Mouse (Mus musculus) heart, postnatal 10 days (tissue): Measurements from ENCODE around the gene Nacc2. TPM values are rescaled to one million over a fixed set of nuclear protein-coding genes. Genes with fewer than 3 reads are reported as not detected.
A peak's percentile ranks its signal among the peaks of the same experiment; 100 is the strongest.

Experiments
- DNase-seq, 2 experiments: peaks; one replicate each; pipeline ENCODE4 v3.0.0; 2021
- intact Hi-C: fragments of 180-260 bp; cut with DNase I; formaldehyde crosslinking; loops from one replicate; pipeline ENCODE4 v1.15.1; 2025
- total RNA-seq, 2 experiments: library from RNA; stranded (reverse); gene quantifications; 2 replicates each; pipeline ENCODE4 v1.2.3; 2021

Gene Nacc2
- total RNA-seq, 2 experiments from 2014 or later, result 12.2 to 15.9 TPM

DNA sequence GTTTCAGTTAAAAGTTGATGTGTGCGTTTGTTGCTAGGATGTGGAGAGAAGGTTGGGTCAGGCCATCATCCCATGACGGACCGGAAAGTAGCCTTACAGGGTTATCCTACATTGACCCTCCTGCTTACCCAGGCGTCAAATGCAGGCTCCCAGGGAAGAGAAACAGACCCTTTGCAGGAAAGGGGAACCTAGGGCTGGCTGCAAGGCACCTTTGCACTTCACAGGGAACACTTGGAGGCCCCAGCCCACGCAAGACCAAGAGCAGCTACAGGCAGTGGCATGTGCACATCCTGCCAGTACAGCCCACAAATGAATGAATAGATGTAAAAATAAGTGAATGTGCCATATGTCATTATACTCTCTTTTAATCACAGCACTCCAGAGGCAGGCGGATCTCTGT is 17.9 kb upstream of the Nacc2 start:
- intact Hi-C loops, result loop anchor here (2.0 to 10.0 kb wide), 3 partner anchors 22 to 304 kb away; no protein-coding TSS in a partner anchor
- no peak for DNase-seq

DNA sequence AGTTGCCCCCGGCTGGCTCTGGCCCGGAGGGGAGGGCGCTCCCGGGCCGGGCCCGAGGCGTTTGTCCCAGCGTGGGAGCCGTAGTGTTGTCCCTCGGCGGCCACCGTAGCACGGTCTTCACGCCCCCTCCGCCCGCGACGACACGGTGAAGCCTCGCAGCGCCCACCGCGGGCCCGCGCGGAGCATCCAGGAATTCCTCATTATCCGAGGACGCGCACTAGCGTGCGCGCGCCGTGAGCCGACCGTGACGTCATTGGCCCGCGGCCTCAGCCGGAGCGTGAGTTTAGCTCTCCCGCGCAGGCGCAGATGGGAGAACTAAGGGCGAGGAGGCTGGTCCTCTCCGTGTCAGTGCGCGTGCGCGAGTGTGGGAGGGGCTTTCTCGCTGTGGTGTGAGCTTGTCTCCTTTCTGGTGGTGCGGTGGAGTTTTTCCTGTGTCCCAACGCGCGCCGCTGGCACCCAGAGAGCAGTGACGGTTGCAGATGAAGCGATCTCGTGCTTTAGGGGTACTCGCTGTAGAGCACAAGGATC is 17.3 kb upstream of the Nacc2 start:
- intact Hi-C loops, result loop anchor here (2.0 to 10.0 kb wide), 3 partner anchors 22 to 303 kb away; no protein-coding TSS in a partner anchor
- DNase-seq, result peak; percentile 99 to 100

DNA sequence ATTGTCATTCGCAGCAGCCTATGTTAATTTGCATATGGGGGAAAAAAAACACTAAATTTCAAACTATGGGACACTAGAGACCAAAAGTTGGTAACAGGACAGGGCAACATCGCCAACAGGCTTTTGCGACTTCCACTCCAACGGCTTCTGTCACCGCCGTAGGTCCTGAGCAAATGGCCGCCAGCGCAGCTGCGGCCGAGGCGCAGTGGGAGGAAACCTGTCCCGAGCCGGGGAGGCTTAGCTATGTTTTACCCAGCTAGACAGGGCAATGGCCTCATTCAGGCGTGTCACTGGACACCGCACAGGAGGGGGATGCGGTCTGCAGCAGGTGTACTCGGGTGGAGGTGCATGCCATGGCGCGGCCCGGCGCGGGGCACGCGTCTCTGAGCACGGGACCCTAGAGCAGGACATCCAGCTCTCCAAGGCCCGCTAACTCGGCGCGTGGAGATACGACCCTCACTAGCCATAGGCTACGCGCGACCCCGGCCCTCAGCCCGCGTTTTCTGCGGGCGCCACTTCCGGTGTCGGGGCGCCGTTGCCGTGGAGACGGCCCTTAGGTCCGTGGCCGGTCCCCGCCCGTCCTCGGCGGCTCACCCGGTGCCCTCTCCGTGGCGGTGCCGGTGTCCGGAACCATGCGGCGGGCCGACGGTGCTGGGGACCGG is 16.7 kb upstream of the Nacc2 start:
- intact Hi-C loops, result loop anchor here (2.0 to 10.0 kb wide), 3 partner anchors 21 to 302 kb away; no protein-coding TSS in a partner anchor
- no peak for DNase-seq

- DNase-seq, result no peak
- intact Hi-C loops, result no loop called here
Measured at GRCm38 (mm10) chr2:26139034-26139544, 16.1 kb upstream of the Nacc2 start.

GRCm38 (mm10) chr2:26138252-26139033 is 15.4 kb upstream of the Nacc2 start:
- no peak for DNase-seq
- intact Hi-C loops, result no loop called here

DNA sequence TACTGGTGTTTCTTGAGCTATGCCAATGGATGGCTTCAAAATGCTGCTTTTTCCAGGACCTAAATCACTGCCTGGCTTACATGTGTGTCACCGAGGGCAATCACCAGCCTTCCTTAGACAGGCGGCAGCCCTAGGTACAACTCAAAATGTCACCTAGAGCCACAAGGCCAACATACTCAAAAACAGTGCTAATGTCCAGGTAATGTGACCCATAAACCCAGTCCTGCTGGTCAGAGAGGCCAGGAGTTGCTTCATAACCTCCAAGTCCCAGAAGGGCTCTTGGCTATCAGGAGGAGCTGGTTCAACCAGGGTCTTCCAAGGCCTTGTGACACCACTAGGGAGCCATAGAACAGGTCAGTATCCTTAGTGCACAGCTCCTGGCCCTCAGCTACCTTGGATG is 11.6 kb upstream of the Nacc2 start:
- intact Hi-C loops, result no loop called here
- DNase-seq, result no peak

- peak; percentile 89 to 92 for DNase-seq
- intact Hi-C loops, result no loop called here
Measured at GRCm38 (mm10) chr2:26132628-26133551, 9.9 kb upstream of the Nacc2 start.

DNA sequence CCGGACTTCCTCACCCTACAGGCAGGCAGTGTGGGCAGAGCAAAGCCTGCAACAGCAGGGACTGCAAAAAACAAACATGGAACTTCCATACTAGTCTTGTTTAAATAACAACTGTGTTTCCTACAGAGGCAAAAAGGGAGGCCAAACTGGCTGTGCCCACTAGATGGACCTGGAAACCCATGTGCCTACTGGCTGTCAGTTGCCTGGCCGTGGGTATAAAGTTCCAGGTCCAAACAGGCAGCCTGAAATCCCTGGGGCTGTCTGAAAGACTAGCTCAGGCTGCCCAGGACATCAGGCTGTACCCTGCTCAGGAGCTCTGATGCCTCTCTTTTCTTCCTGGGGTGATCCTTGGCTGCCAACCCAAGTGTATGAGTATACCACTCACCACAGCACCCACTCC is 8.3 kb upstream of the Nacc2 start:
- intact Hi-C loops, result no loop called here
- no peak for DNase-seq

GRCm38 (mm10) chr2:26129962-26130361 is 6.9 kb upstream of the Nacc2 start:
- intact Hi-C loops, result no loop called here
- no peak for DNase-seq

DNA sequence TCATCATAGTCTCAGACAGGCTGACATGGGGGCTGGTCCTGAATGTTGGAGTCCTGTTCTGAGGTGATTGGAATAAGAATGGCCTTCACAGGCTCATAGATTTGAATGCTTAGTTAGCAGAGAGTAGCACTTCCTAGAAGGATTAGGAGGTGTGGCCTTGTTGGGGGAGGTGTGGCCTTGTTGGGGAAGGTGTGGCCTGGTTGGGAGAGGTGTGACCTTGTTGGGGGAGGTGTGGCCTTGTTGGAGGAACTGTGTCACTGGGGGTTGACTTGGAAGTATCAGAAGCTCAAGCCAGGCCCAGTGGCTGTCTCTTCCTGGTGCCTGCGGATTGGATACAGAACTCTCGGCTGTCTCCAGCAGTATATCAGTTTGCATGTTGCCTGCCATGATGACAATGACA is 6.3 kb upstream of the Nacc2 start:
- intact Hi-C loops, result no loop called here
- DNase-seq, result no peak

DNA sequence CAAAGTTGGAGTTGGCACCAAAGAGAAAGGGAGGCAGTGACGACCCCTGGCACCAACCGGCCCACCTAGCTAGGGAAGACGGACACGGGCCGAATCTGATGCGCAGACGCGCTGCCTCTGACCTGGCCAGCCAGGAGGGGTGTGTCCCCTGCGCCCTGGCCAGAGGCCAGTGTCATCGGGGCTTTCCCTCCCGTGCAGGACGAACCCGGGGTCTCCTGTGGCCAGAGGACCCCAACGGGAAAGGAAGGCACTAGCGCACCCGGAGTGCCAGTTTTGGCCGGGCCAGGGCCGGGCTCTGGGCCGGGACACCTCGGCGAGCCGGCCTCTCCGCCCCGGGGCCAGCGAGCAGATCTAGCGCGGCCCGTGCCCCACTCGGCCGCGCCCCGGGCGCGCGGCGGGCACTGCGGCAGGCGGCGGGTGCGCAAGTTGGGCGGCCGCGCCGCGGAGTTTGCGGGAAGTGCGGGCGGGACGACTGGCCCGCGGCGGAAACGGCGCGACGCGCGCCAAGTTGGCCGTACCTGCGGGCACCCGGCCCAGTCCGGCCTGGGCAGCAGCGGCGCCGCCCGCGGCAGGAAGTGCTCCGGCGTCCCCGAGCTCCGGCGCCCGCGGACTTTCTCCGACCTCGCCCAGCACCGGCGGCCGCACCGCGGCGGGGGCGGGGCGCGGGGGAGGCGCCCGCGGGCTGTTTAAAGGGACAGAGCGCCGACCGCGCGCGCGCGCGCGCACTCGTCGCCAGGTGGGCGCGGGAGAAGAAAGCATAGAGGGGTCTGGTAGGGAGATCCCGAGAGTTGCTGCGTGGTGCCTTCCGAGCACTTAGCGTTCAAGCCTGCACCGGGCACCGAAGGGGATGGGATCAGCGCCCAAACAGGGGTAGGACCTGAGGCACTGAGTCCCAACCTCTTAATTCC is 595 bp downstream of the Nacc2 start:
- DNase-seq, result peak; percentile 73 to 74
- intact Hi-C loops, result no loop called here

DNA sequence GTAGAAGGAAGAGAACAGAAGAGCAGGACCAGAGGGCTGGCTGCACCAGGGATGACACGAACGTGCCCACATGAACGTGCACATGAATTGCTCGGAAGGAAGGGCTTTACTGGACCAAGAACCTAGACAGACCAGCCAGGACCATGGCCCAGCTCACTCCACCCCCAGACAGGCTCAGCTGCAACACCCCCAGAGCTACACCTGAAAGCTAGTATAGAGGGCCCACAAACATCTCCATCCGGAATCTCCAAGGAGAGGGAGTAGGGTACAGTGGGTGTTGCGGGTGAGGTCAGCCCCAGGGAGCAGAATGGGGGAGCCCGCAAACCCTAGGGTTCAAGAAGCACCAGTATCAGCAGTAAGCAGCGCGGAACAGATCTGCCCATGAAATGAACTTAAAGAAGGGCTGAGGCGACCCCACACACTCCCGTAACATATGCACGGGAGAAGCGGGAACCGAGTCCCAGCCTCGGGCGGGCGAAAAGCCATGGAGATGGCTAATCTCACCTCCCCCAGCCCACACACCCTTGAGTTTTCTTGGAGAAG is 1.4 kb downstream of the Nacc2 start:
- intact Hi-C loops, result no loop called here
- no peak for DNase-seq

DNA sequence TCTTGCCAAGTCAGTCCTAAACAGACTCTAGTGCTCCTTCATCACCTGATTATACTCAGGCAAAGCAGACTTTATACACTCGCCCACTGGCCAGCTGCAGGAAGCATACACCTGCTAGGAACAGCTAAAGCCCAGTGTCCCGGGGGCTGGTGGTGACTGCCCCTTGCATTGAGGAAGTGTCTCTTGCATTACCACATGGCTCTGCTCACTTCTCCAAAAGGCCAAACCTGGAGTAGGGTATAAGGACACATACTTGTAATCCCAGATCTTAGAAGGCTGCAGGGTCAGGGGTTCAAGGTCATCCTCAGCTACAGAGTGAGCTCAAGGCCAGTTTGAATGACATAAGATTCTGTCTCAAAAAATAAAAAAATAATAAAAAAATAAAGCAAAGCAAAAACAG is 3.4 kb downstream of the Nacc2 start:
- DNase-seq, result no peak
- intact Hi-C loops, result loop anchor here (2.0 kb wide), 1 partner anchor 21 kb away; no protein-coding TSS in a partner anchor

GRCm38 (mm10) chr2:26119310-26119592 is 3.8 kb downstream of the Nacc2 start:
- DNase-seq, result no peak
- intact Hi-C loops, result loop anchor here (2.0 kb wide), 1 partner anchor 22 kb away; no protein-coding TSS in a partner anchor

GRCm38 (mm10) chr2:26118584-26119309 is 4.3 kb downstream of the Nacc2 start:
- DNase-seq, result peak; percentile 44 to 61
- intact Hi-C loops, result loop anchor here (2.0 kb wide), 1 partner anchor 22 kb away; no protein-coding TSS in a partner anchor

DNA sequence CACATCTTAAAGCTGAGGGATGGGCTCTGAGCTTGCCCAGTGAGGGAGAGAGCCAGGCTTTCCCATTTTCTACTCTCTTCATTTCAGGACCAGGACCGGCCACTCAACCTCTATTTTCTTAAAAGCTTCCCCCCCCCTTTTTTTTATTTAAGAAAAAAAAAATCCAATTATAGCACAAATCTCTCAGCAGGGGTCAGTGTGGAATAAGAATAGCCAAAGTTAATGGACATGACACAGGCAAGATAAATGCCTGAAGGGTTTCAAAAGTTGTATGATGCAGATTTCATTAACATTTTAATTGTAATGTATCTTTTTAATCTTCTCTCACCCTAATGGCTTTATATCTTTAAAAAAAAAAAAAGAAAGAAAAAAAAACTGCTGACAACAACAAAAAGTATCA is 5.4 kb downstream of the Nacc2 start:
- intact Hi-C loops, result loop anchor here (1.0 kb wide), 1 partner anchor 25 kb away; no protein-coding TSS in a partner anchor
- DNase-seq, result no peak

DNA sequence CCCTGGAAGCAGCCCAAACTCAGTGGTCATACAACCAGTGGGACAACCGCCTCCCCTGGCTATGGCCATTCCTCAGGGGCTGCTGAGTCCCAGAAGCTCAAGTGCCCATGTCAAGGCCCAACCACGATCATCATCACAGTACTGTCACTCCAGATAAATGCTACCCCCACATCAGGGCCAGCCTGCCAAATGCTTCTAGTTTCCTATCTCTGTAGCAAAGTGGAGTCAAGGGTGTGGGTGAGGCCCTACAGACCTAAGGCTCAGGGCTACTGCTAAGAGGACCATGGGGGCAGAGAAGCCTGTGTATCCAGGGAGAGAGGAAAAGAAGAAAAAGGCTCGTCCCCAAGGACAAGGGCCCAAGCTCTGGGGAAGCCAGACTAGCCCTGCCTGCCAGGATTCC is 6.5 kb downstream of the Nacc2 start:
- intact Hi-C loops, result no loop called here
- no peak for DNase-seq

DNA sequence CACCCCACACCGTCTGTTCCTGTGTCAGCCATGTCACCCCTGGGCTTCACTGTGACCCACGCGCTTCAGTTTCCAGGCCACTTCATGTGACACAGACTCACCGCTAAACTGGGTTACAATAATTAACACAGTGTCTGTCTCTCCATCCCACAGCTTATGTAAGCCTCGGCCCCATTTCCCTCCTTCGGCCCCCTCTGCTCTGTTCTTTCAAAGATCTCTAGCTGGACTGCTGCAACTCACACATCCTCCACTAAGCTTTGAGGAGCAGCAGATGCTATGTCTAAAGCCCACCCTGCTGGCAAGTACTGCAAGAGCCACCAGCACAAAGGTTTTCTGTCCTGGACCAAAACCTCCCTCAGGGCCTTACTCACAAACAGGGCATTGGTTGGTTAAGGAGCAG is 7.8 kb downstream of the Nacc2 start:
- intact Hi-C loops, result no loop called here

DNA sequence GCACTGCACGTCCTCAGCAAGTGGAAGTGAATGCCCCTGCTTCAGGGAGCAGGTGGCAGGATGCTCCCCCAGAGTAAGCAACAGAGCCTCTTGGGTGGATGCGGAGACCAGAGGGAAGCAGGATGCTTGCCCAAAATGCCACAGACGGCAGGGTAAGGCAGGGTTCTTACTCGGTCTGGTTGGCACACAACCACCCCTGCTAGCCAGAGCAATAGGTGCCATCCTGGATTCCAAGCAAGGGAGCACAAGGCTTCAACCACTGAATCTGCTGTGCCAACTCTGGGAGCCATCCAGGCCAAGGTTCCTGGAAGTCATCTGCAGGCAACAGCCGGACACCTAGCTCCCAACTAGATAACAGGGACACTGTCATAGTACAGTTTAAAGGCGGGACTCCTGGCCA is 14.8 kb downstream of the Nacc2 start:
- DNase-seq, result no peak
- intact Hi-C loops, result no loop called here

More for the DNA sequence above, 7.8 kb downstream of the Nacc2 start:
- DNase-seq, result no peak
